Mouse (Mus musculus): ENCODE data around the gene Ccr9.

GRCm38 (mm10) chr9:123766996-123767395, 88.8 kb downstream of the Ccr9 start:
- TF ChIP-seq POLR2A (IDR thresholded peaks at IDR 0.05; ENCODE audit: control insufficient read depth, extremely low read depth, insufficient read depth, low read length, poor library complexity) (peak; percentile 74; the same call in 1 of the 2 replicates), CTCF (IDR thresholded peaks at IDR 0.05; ENCODE audit: borderline replicate concordance, control insufficient read depth, extremely low read depth, insufficient read depth, low read length, poor library complexity) (no peak)

Data from thymus, adult 2 months (tissue).